Mouse (Mus musculus): Measurements from ENCODE around the gene Scoc. TPM values are rescaled to one million over a fixed set of nuclear protein-coding genes. Genes with fewer than 3 reads are reported as not detected.
A peak's percentile ranks its signal among the peaks of the same experiment; 100 is the strongest.
"Not testable (repeated sequence)": the region's sequence is repeated elsewhere in the genome, so short reads cannot be mapped to it uniquely, and the experiment has no call there.

Scoc gene
- polyA plus RNA-seq (2016; fragmentation: Nextera tagmentation; extraction: Ambion mirVana), result 161 and 178 TPM in 2 replicates

- Histone ChIP-seq H3K9me3 (replicated peaks) (no peaks in the 10 kb centered on the region), H3K36me3 (no peaks in the 10 kb centered on the region), H3K4me2 (replicated peaks) (no peak within 1 kb of the TSS), H3K27me3 (no peaks in the 10 kb centered on the region), H3K4me3 (no peak within 1 kb of the TSS), H3K9ac (no peak within 1 kb of the TSS), H3K4me1 (no peaks in the 10 kb centered on the region), H3K27ac (no peak within 1 kb of the TSS)
- ATAC-seq (ENCODE audit: low FRiP score), result no peak
- 77% methylated on average over 14 of the region's 14 CpGs for WGBS
Measured at GRCm38 (mm10) chr8:83458222-83458621, at the start of gene Scoc. Gene Scoc, minus strand, starts transcription at chr8:83458391.

GRCm38 (mm10) chr8:83459606-83460005, 1.4 kb upstream of the Scoc start:
- WGBS, result 70% methylated on average over 3 of the region's 3 CpGs
- Histone ChIP-seq H3K9me3 (replicated peaks) (no peaks in the 10 kb centered on the region), H3K4me3 (no peak overlapping the region), H3K27me3 (no peaks in the 10 kb centered on the region), H3K9ac (no peak overlapping the region), H3K4me2 (replicated peaks) (no peak overlapping the region), H3K27ac (no peak overlapping the region), H3K36me3 (no peaks in the 10 kb centered on the region), H3K4me1 (no peaks in the 10 kb centered on the region)
- ATAC-seq (ENCODE audit: low FRiP score), result no peak

GRCm38 (mm10) chr8:83457121-83457520, 1.1 kb downstream of the Scoc start:
- no peaks in the 10 kb centered on the region for H3K36me3 ChIP-seq
- H3K27me3 ChIP-seq, result no peaks in the 10 kb centered on the region
- WGBS, result 55% methylated on average over 6 of the region's 6 CpGs
- no peak overlapping the region for H3K4me3 ChIP-seq
- H3K4me2 ChIP-seq (replicated peaks), result no peak overlapping the region
- H3K4me1 ChIP-seq, result no peaks in the 10 kb centered on the region
- no peak overlapping the region for H3K9ac ChIP-seq
- H3K27ac ChIP-seq, result no peak overlapping the region
- H3K9me3 ChIP-seq (replicated peaks), result no peaks in the 10 kb centered on the region
- ATAC-seq (ENCODE audit: low FRiP score), result no peak

- Histone ChIP-seq H3K4me3 (no peak overlapping the region), H3K4me1 (no peaks in the 10 kb centered on the region), H3K27ac (no peak overlapping the region), H3K9me3 (replicated peaks) (no peaks in the 10 kb centered on the region), H3K9ac (no peak overlapping the region), H3K4me2 (replicated peaks) (no peak overlapping the region), H3K27me3 (no peaks in the 10 kb centered on the region), H3K36me3 (no peaks in the 10 kb centered on the region)
- 34% methylated on average over 3 of the region's 3 CpGs for WGBS
- ATAC-seq (ENCODE audit: low FRiP score), result no peak
Measured at GRCm38 (mm10) chr8:83451056-83451455, 7.1 kb downstream of the Scoc start.

- H3K4me1 ChIP-seq, result no peaks in the 10 kb centered on the region
- no peak overlapping the region for H3K4me3 ChIP-seq
- no peaks in the 10 kb centered on the region for H3K9me3 ChIP-seq (replicated peaks)
- H3K27ac ChIP-seq, result no peak overlapping the region
- 73% methylated on average over 1 of the region's 1 CpGs for WGBS
- H3K27me3 ChIP-seq, result no peaks in the 10 kb centered on the region
- no peak overlapping the region for H3K9ac ChIP-seq
- H3K36me3 ChIP-seq, result no peaks in the 10 kb centered on the region
- no peak overlapping the region for H3K4me2 ChIP-seq (replicated peaks)
- ATAC-seq (ENCODE audit: low FRiP score), result no peak
Measured at GRCm38 (mm10) chr8:83449960-83450359, 8.2 kb downstream of the Scoc start.

- no peaks in the 10 kb centered on the region for H3K27me3 ChIP-seq
- H3K4me1 ChIP-seq, result peaks cover 16% of the 10 kb centered on the region
- H3K4me3 ChIP-seq, result peak overlapping the region; percentile 95
- H3K4me2 ChIP-seq (replicated peaks), result peak overlapping the region; percentile 66
- ATAC-seq (ENCODE audit: low FRiP score), result peak; percentile 1; the same call in 1 of the 2 replicates
- no peaks in the 10 kb centered on the region for H3K36me3 ChIP-seq
- peak overlapping the region; percentile 62 for H3K9ac ChIP-seq
- peak overlapping the region; percentile 95 for H3K27ac ChIP-seq
- WGBS, result 30% methylated on average over 5 of the region's 5 CpGs
- no peaks in the 10 kb centered on the region for H3K9me3 ChIP-seq (replicated peaks)
Measured at GRCm38 (mm10) chr8:83443052-83443400, 15.2 kb downstream of the Scoc start.

GRCm38 (mm10) chr8:83442243-83443051, 15.7 kb downstream of the Scoc start:
- peaks cover 4% of the 10 kb centered on the region for H3K36me3 ChIP-seq
- no peaks in the 10 kb centered on the region for H3K9me3 ChIP-seq (replicated peaks)
- peaks cover 16% of the 10 kb centered on the region for H3K4me1 ChIP-seq
- peak overlapping the region; percentile 95 for H3K27ac ChIP-seq
- peak overlapping the region; percentile 95 for H3K9ac ChIP-seq
- H3K27me3 ChIP-seq, result no peaks in the 10 kb centered on the region
- 1% methylated on average over 64 of the region's 64 CpGs for WGBS
- peak overlapping the region; percentile 95 for H3K4me3 ChIP-seq
- H3K4me2 ChIP-seq (replicated peaks), result peak overlapping the region; percentile 66
- peak; percentile 100 for ATAC-seq (ENCODE audit: low FRiP score)

- no peaks in the 10 kb centered on the region for H3K27me3 ChIP-seq
- peak overlapping the region; percentile 66 for H3K4me2 ChIP-seq (replicated peaks)
- peaks cover 8% of the 10 kb centered on the region for H3K36me3 ChIP-seq
- peaks cover 16% of the 10 kb centered on the region for H3K4me1 ChIP-seq
- peak overlapping the region; percentile 95 for H3K27ac ChIP-seq
- no peaks in the 10 kb centered on the region for H3K9me3 ChIP-seq (replicated peaks)
- 1% methylated on average over 29 of the region's 29 CpGs for WGBS
- H3K4me3 ChIP-seq, result peak overlapping the region; percentile 95
- H3K9ac ChIP-seq, result peak overlapping the region; percentile 95
- no peak for ATAC-seq (ENCODE audit: low FRiP score)
Measured at GRCm38 (mm10) chr8:83441656-83442242, 16.4 kb downstream of the Scoc start.

GRCm38 (mm10) chr8:83437077-83437476, 21.1 kb downstream of the Scoc start:
- ATAC-seq (ENCODE audit: low FRiP score), result no peak
- Histone ChIP-seq H3K27me3 (no peaks in the 10 kb centered on the region), H3K36me3 (peaks cover 22% of the 10 kb centered on the region), H3K4me2 (replicated peaks) (no peak overlapping the region), H3K4me1 (peaks cover 12% of the 10 kb centered on the region), H3K27ac (no peak overlapping the region), H3K4me3 (no peak overlapping the region), H3K9ac (no peak overlapping the region), H3K9me3 (replicated peaks) (no peaks in the 10 kb centered on the region)
- WGBS, result 76% methylated on average over 1 of the region's 1 CpGs

- no peak for ATAC-seq (ENCODE audit: low FRiP score)
- WGBS, result 70% methylated on average over 4 of the region's 4 CpGs
- Histone ChIP-seq H3K27ac (no peak overlapping the region), H3K9ac (no peak overlapping the region), H3K4me3 (no peak overlapping the region), H3K9me3 (replicated peaks) (no peaks in the 10 kb centered on the region), H3K27me3 (no peaks in the 10 kb centered on the region), H3K4me1 (no peaks in the 10 kb centered on the region), H3K36me3 (peaks cover 9% of the 10 kb centered on the region), H3K4me2 (replicated peaks) (no peak overlapping the region)
Measured at GRCm38 (mm10) chr8:83429071-83429524, 29.1 kb downstream of the Scoc start.

- not testable (repeated sequence) for H3K27ac ChIP-seq; H3K9me3 ChIP-seq (replicated peaks); ATAC-seq (ENCODE audit: low FRiP score); H3K9ac ChIP-seq; H3K27me3 ChIP-seq; H3K36me3 ChIP-seq; H3K4me3 ChIP-seq; H3K4me2 ChIP-seq (replicated peaks); H3K4me1 ChIP-seq
- 91% methylated on average over 3 of the region's 3 CpGs for WGBS
Measured at GRCm38 (mm10) chr8:83428621-83429020, 29.6 kb downstream of the Scoc start.

- Histone ChIP-seq H3K27ac (no peak overlapping the region), H3K4me3 (no peak overlapping the region), H3K9ac (no peak overlapping the region), H3K4me2 (replicated peaks) (no peak overlapping the region), H3K4me1 (no peaks in the 10 kb centered on the region), H3K36me3 (no peaks in the 10 kb centered on the region), H3K9me3 (replicated peaks) (no peaks in the 10 kb centered on the region), H3K27me3 (no peaks in the 10 kb centered on the region)
- no peak for ATAC-seq (ENCODE audit: low FRiP score)
- 86% methylated on average over 7 of the region's 7 CpGs for WGBS
Measured at GRCm38 (mm10) chr8:83426949-83427348, 31.2 kb downstream of the Scoc start.

Measured in hindbrain, embryonic 12.5 days (tissue).